Mouse (Mus musculus) liver, embryonic 16.5 days (tissue): ENCODE measurements around the gene Pafah1b3. TPM values are rescaled to one million over a fixed set of nuclear protein-coding genes. Genes with fewer than 3 reads are reported as not detected.

Experiments used
- ATAC-seq: fragments of 200-750 bp; cut with Nextera tagmentation; 2 replicates; pipeline ENCODE4 v1.8.0; 2017; ENCODE audit warnings: low read depth, mild to moderate bottlenecking, moderate number of reproducible peaks, moderate library complexity
- H3K27ac ChIP-seq: fragments of 300-500 bp; sonication (generic); 2 replicates; pipeline ENCODE4 v1.5.1; 2014; ENCODE audit warnings: mild to moderate bottlenecking, low read length
- H3K27me3 ChIP-seq: fragments of 300-500 bp; sonication (generic); 2 replicates; pipeline ENCODE4 v1.6.1; 2014; ENCODE audit warnings: low read depth, low read length, mixed read lengths; ENCODE audit not compliant: control insufficient read depth, insufficient read depth
- H3K36me3 ChIP-seq: fragments of 300-500 bp; sonication (generic); 2 replicates; pipeline ENCODE4 v1.6.1; 2014; ENCODE audit warnings: mild to moderate bottlenecking; ENCODE audit not compliant: control insufficient read depth, insufficient read depth
- H3K4me1 ChIP-seq: fragments of 300-500 bp; sonication (generic); 2 replicates; pipeline ENCODE4 v1.6.1; 2014; ENCODE audit warnings: low read depth, low read length, mixed read lengths; ENCODE audit not compliant: control insufficient read depth
- H3K4me2 ChIP-seq: fragments of 300-500 bp; sonication (generic); 2 replicates; pipeline ENCODE4 v1.6.1; 2014; ENCODE audit warnings: low read depth, low read length, mixed read lengths
- H3K4me3 ChIP-seq: fragments of 300-500 bp; sonication (generic); 2 replicates; pipeline ENCODE4 v1.5.1; 2014; ENCODE audit warnings: low read depth, mild to moderate bottlenecking, low read length
- H3K9ac ChIP-seq: fragments of 300-500 bp; sonication (generic); 2 replicates; pipeline ENCODE4 v1.6.1; 2014; ENCODE audit warnings: low read depth, low read length
- H3K9me3 ChIP-seq: fragments of 300-500 bp; sonication (generic); replicated peaks from 2 replicates; pipeline ENCODE4 v1.6.1; 2016; ENCODE audit warnings: low read length; ENCODE audit not compliant: control insufficient read depth
- WGBS: fragments of 180-500 bp; shearing (Covaris S2); extraction: QIAGEN DNeasy Blood & Tissue Kit; methylation state at CpG from one replicate; pipeline ENCODE4 v1.1.7; 2014; ENCODE audit not compliant: insufficient replicate concordance; 5-methylcytosine and 5-hydroxymethylcytosine counted together
- polyA plus RNA-seq: library from polyadenylated mRNA; unstranded; fragments of >200 nt; fragmentation: Nextera tagmentation; extraction: Ambion mirVana; gene quantifications from 2 replicates; pipeline ENCODE4 v1.2.1, GENCODE M21; 2015

Gene Pafah1b3
- polyA plus RNA-seq, 1 experiment from 2014 or later = 25.6 TPM

DNA sequence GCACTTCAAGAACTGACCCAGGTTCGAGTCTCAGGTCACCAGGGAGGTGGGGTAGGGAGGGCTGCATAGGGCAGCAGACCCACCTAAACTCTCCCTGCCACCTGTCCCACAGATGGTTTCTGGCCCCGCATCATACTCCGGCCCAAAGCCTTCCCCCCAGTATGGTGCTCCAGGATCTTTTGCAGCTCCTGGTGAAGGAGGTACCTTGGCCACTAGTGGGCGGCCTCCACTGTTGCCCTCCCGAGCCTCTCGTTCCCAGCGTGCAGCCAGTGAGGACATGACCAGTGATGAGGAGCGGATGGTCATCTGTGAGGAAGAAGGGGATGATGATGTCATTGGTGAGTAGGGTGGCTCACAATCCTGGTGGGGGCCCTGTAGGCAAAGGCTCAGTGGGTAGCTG, 10.8 kb downstream of the Pafah1b3 start:
- no peak for ATAC-seq
- no peak overlapping the region for H3K27ac ChIP-seq
- WGBS = 81% methylated on average over 8 of the region's 8 CpGs
- no peak overlapping the region for H3K4me3 ChIP-seq
- H3K36me3 ChIP-seq = peaks cover 68% of the 10 kb centered on the region
- H3K27me3 ChIP-seq = no peaks in the 10 kb centered on the region
- no peaks in the 10 kb centered on the region for H3K9me3 ChIP-seq
- no peak overlapping the region for H3K4me2 ChIP-seq
- peaks cover 17% of the 10 kb centered on the region for H3K4me1 ChIP-seq
- no peak overlapping the region for H3K9ac ChIP-seq

DNA sequence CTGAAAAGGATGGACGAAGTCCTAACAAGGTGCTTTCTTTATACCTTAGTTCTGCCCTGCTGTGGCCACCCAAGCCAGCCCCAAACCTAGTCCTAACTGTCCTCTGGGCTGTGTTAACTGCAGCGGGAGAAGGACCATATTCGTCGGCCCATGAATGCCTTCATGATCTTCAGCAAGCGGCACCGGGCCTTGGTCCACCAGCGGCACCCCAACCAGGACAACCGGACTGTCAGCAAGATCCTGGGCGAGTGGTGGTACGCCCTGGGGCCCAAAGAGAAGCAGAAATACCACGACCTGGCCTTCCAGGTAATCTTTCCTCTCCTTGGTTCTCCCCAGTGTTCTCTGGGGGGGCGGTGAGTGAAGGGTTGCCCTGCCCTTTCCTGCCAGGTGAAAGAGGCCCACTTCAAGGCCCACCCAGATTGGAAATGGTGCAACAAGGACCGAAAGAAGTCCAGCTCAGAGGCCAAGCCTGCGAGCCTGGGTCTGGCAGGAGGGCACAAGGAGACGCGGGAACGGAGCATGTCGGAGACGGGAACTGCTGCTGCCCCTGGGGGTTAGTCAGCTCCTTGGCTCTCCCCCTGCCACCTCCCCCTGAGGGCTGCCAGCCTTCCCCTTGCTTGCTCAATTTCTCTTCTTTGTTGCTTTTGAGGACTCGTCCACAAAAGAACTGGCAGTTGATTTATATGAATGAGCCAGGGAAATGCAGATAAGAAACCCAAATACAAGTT, 12.1 kb downstream of the Pafah1b3 start:
- Histone ChIP-seq H3K9ac (no peak overlapping the region), H3K27ac (no peak overlapping the region), H3K9me3 (no peaks in the 10 kb centered on the region), H3K4me2 (no peak overlapping the region), H3K27me3 (no peaks in the 10 kb centered on the region), H3K4me1 (peaks cover 28% of the 10 kb centered on the region), H3K4me3 (no peak overlapping the region), H3K36me3 (peaks cover 56% of the 10 kb centered on the region)
- no peak for ATAC-seq
- 89% methylated on average over 20 of the region's 20 CpGs for WGBS

- no peak overlapping the region for H3K9ac ChIP-seq
- no peaks in the 10 kb centered on the region for H3K27me3 ChIP-seq
- WGBS = 71% methylated on average over 5 of the region's 5 CpGs
- no peaks in the 10 kb centered on the region for H3K9me3 ChIP-seq
- no peak overlapping the region for H3K4me3 ChIP-seq
- peaks cover 48% of the 10 kb centered on the region for H3K36me3 ChIP-seq
- no peak overlapping the region for H3K27ac ChIP-seq
- no peak overlapping the region for H3K4me2 ChIP-seq
- H3K4me1 ChIP-seq = peaks cover 37% of the 10 kb centered on the region
- no peak for ATAC-seq
These were observed 13.0 kb downstream of the Pafah1b3 start for GRCm38 (mm10) chr7:25284766-25285165.

- Histone ChIP-seq H3K9me3 (no peaks in the 10 kb centered on the region), H3K27ac (peak overlapping the region; percentile 66; the same call in 1 of the 2 replicates), H3K27me3 (no peaks in the 10 kb centered on the region), H3K9ac (peak overlapping the region; percentile 85), H3K36me3 (peaks cover 42% of the 10 kb centered on the region), H3K4me2 (peak overlapping the region; percentile 98; the same call in 1 of the 2 replicates), H3K4me3 (no peak overlapping the region; the same call in 1 of the 2 replicates), H3K4me1 (peaks cover 43% of the 10 kb centered on the region)
- WGBS = 52% methylated on average over 2 of the region's 2 CpGs
- no peak for ATAC-seq
These were observed 13.6 kb downstream of the Pafah1b3 start for GRCm38 (mm10) chr7:25284171-25284570.

DNA sequence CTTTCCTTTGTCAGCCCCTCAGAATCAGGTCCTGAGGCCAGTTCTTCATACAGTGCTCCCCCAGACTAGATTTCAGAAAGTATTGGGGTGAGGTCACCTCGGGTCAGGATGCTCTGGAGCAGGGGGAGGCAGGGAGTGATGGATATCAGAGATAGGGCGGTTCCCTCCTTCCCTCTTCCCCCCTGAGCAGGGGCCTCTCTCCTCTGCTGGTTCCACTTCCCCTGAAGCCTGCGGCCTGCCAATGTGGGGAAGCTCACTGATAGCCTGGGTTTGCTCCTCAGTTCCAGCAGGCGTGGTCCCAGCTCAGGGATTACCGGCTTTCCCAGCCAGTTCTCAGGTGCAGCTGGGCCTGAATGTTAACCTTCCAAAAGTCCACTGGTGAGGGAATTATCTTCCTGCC, 14.1 kb downstream of the Pafah1b3 start:
- H3K36me3 ChIP-seq = peaks cover 36% of the 10 kb centered on the region
- no peaks in the 10 kb centered on the region for H3K9me3 ChIP-seq
- H3K4me1 ChIP-seq = peaks cover 43% of the 10 kb centered on the region
- H3K4me3 ChIP-seq = peak overlapping the region; percentile 82
- H3K4me2 ChIP-seq = peak overlapping the region; percentile 98
- 6% methylated on average over 5 of the region's 5 CpGs for WGBS
- peak overlapping the region; percentile 85 for H3K9ac ChIP-seq
- H3K27ac ChIP-seq = peak overlapping the region; percentile 66
- ATAC-seq = no peak
- no peaks in the 10 kb centered on the region for H3K27me3 ChIP-seq

DNA sequence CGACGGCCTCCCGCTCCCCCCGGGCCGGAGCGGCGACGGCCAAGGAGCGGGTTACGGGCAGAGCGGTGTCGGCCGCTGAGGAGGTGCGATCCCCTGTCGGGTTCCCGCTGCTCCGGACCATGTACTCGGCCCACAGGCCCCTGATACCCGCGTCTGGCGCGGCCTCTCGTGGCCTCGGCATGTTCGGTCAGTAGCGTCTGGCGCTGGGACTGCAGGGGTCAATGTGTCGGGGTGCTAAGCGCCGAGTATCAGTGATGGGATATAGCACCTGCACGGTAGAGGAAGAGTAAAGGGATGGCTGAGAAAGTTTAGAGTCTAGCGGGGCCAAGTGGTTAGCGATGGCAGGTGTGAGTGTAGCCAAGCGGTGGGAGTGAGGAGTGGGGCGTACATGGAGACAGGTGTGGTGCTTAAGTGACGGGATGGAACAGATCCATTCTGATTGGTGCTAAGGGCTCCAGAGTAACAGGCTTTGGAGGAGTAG, 15.0 kb downstream of the Pafah1b3 start:
- Histone ChIP-seq H3K27me3 (no peaks in the 10 kb centered on the region), H3K4me1 (peaks cover 51% of the 10 kb centered on the region)

DNA sequence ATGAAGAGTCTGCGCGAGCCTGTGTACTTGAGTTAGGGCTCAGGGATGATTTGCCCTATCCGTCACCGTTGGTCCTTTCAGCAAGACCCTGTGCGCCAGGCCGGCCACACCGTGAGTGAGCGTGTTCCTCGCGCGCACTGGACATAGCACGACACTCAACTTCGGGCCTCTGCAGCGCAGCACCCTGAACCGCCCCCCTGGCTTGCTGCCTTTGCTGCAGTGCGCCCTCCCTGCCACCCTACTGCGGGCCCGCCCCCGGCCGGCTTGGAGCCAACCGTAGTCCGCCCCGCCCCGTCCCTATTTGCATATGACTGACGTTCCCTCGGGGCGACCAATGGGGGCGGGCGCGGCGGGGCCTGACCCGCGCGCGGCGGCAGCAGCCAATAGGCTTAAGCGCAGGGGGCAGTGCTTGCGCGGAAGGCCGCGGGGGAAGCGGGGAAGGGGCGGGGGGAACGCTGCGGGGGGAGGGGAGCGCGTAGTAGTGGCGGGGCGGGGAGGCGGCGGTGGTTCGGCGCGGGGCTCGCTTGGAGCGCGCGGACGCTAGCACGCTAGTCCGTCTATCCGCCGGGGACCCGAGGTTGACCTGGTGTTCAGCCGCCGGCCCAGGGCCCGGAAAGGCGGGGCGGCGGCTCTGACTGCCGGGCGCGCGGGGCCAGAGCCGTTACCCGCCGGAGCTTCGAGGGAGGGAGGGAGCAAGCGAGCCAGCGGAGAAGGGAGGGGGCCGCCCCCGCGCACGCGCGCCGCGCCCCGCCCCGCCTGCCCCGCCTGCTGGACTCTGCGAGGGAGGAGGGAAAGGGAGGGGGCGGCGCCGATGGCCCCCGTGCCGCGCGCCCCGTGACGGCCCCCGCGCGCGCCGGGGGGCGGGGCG, 15.8 kb downstream of the Pafah1b3 start:
- H3K4me2 ChIP-seq = peak overlapping the region; percentile 98
- peak overlapping the region; percentile 95 for H3K27ac ChIP-seq
- WGBS = under 1% methylated on average over 53 of the region's 108 CpGs

More for the DNA sequence above, 15.0 kb downstream of the Pafah1b3 start:
- no peaks in the 10 kb centered on the region for H3K9me3 ChIP-seq
- ATAC-seq = no peak
- H3K4me2 ChIP-seq = peak overlapping the region; percentile 98
- peaks cover 28% of the 10 kb centered on the region for H3K36me3 ChIP-seq
- peak overlapping the region; percentile 82 for H3K4me3 ChIP-seq
- H3K9ac ChIP-seq = peak overlapping the region; percentile 85
- WGBS = 1% methylated on average over 25 of the region's 36 CpGs
- H3K27ac ChIP-seq = peak overlapping the region; percentile 94

GRCm38 (mm10) chr7:25281166-25281733, 16.5 kb downstream of the Pafah1b3 start:
- Histone ChIP-seq H3K4me3 (peak overlapping the region; percentile 60), H3K4me2 (peak overlapping the region; percentile 93), H3K9me3 (no peaks in the 10 kb centered on the region), H3K4me1 (peaks cover 65% of the 10 kb centered on the region), H3K27me3 (no peaks in the 10 kb centered on the region), H3K9ac (peak overlapping the region; percentile 78), H3K27ac (peak overlapping the region; percentile 95), H3K36me3 (peaks cover 12% of the 10 kb centered on the region)
- 18% methylated on average over 12 of the region's 12 CpGs for WGBS
- ATAC-seq = peak; percentile 28

More for the DNA sequence above, 15.8 kb downstream of the Pafah1b3 start:
- Histone ChIP-seq H3K4me1 (peaks cover 59% of the 10 kb centered on the region), H3K36me3 (peaks cover 20% of the 10 kb centered on the region), H3K9me3 (no peaks in the 10 kb centered on the region), H3K4me3 (peak overlapping the region; percentile 82), H3K27me3 (no peaks in the 10 kb centered on the region), H3K9ac (peak overlapping the region; percentile 85)
- peak; percentile 83 for ATAC-seq
